8 mouse cellular contexts compared by ENCODE assay signal in the genomic region with DNA sequence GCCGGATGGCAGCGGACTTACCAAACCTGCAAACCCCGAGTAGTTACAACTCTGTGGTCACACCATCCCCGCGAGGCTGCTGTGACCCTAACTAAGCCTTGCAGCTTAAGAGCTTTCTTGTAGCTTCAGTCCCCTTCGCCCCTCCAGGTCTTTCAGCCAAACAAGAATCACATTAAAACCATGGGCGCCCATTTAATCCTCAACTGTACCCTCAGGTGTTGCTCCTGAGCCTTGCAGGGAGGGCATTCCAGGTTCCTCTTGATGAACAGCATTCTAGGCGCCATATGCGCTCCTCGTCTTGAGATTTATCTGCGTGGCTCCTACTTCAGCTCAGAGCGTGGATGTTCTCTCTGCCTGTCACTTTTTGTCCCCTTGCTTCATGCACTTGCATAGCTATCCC. TPM values are rescaled to one million over a fixed set of nuclear protein-coding genes. Genes with fewer than 3 reads are reported as not detected.
A peak's percentile ranks its signal among the peaks of the same experiment; 100 is the strongest.
DNase-seq lines count a peak whose midpoint lies in the region; ATAC-seq and TF ChIP-seq lines count a peak whose summit lies in the region.

No protein-coding gene starts in this region.

- peak overlapping the region; percentile 86 for H3K4me2 ChIP-seq in embryonic facial prominence, embryonic 12.5 days (replicated peaks)

- peaks cover 8% of the 10 kb centered on the region; the same call in 1 of the 2 replicates for H3K27me3 ChIP-seq in liver, adult 2 months (ENCODE audit: control insufficient read depth, insufficient read depth, low read length)
- H3K27me3 ChIP-seq in embryonic facial prominence, embryonic 12.5 days, result peaks cover 13% of the 10 kb centered on the region
- H3K27me3 ChIP-seq in limb, embryonic 10.5 days (ENCODE audit: low read depth, poor library complexity, severe bottlenecking), result peaks cover 45% of the 10 kb centered on the region

- WGBS in liver, adult 2 months, result 15% methylated on average over 12 of the region's 12 CpGs
- 7% methylated on average over 12 of the region's 12 CpGs for WGBS in embryonic facial prominence, embryonic 12.5 days
- 10% methylated on average over 12 of the region's 12 CpGs for WGBS in limb, embryonic 10.5 days
- 9% methylated on average over 12 of the region's 12 CpGs for WGBS in olfactory bulb, adult 2 months

- H3K36me3 ChIP-seq in liver, adult 2 months (ENCODE audit: control insufficient read depth, insufficient read depth, low read length), result no peaks in the 10 kb centered on the region
- H3K36me3 ChIP-seq in embryonic facial prominence, embryonic 12.5 days, result peaks cover 22% of the 10 kb centered on the region
- H3K36me3 ChIP-seq in limb, embryonic 10.5 days, result peaks cover 25% of the 10 kb centered on the region

- no peak for TF ChIP-seq POLR2A in liver, adult 2 months (IDR thresholded peaks at IDR 0.05; ENCODE audit: extremely low read depth, insufficient read depth, low read length)
- no peak for TF ChIP-seq POLR2A in olfactory bulb, adult 2 months (IDR thresholded peaks at IDR 0.05; ENCODE audit: insufficient read depth, low read depth, low read length)

- no peaks in the 10 kb centered on the region for H3K79me2 ChIP-seq in liver, adult 2 months (ENCODE audit: control insufficient read depth, insufficient read depth, low read length)

- peaks cover 3% of the 10 kb centered on the region; the same call in 1 of the 2 replicates for H3K4me1 ChIP-seq in liver, adult 2 months (ENCODE audit: control insufficient read depth, insufficient read depth, low read length)
- H3K4me1 ChIP-seq in embryonic facial prominence, embryonic 12.5 days, result peaks cover 23% of the 10 kb centered on the region
- H3K4me1 ChIP-seq in limb, embryonic 10.5 days, result peaks cover 17% of the 10 kb centered on the region
- H3K4me1 ChIP-seq in olfactory bulb, adult 2 months (ENCODE audit: control insufficient read depth, insufficient read depth, low read length), result peaks cover 9% of the 10 kb centered on the region

- no peak overlapping the region for H3K9ac ChIP-seq in liver, adult 2 months (ENCODE audit: low read depth, low read length)
- H3K9ac ChIP-seq in embryonic facial prominence, embryonic 12.5 days, result peak overlapping the region; percentile 61

- no peak for TF ChIP-seq CTCF in liver, adult 2 months (IDR thresholded peaks at IDR 0.05; ENCODE audit: low read depth, low read length)
- TF ChIP-seq CTCF in olfactory bulb, adult 2 months (IDR thresholded peaks at IDR 0.05; ENCODE audit: insufficient read depth, low read depth, low read length), result no peak

- no peaks in the 10 kb centered on the region for H3K9me3 ChIP-seq in embryonic facial prominence, embryonic 12.5 days
- H3K9me3 ChIP-seq in limb, embryonic 10.5 days (replicated peaks), result no peaks in the 10 kb centered on the region

- H3K27ac ChIP-seq in liver, adult 2 months (replicated peaks; ENCODE audit: insufficient read depth, low read depth, low read length), result no peak overlapping the region
- no peak overlapping the region for H3K27ac ChIP-seq in embryonic facial prominence, embryonic 12.5 days
- H3K27ac ChIP-seq in limb, embryonic 10.5 days, result peak overlapping the region; percentile 73
- no peak overlapping the region for H3K27ac ChIP-seq in olfactory bulb, adult 2 months (ENCODE audit: insufficient read depth, low read depth, low read length)

- ATAC-seq in embryonic facial prominence, embryonic 12.5 days (ENCODE audit: insufficient number of reproducible peaks, insufficient read depth, low FRiP score, low TSS enrichment), result no peak

- DNase-seq in liver, adult 2 months (ENCODE audit: extremely low read depth, low read depth, low spot score), result no peak
- DNase-seq in liver, result no peak
- no peak for DNase-seq in limb, embryonic 10.5 days (ENCODE audit: low spot score)
- no peak for DNase-seq in T-cell, adult 2 months (ENCODE audit: low spot score)
- no peak for DNase-seq in ovary, postnatal 10 days (ENCODE audit: low spot score)
- no peak for DNase-seq in frontal cortex, postnatal 25 days (ENCODE audit: low spot score in 2 of 2)

- peak overlapping the region; percentile 50; the same call in 1 of the 2 replicates for H3K4me3 ChIP-seq in liver, adult 2 months (ENCODE audit: insufficient read depth, low read depth, low read length)
- peak overlapping the region; percentile 65 for H3K4me3 ChIP-seq in embryonic facial prominence, embryonic 12.5 days
- peak overlapping the region; percentile 65 for H3K4me3 ChIP-seq in limb, embryonic 10.5 days
- peak overlapping the region; percentile 66 for H3K4me3 ChIP-seq in olfactory bulb, adult 2 months (ENCODE audit: insufficient read depth, low read depth, low read length)

RNA-seq across cellular contexts. Expression of gene B3gnt4, which starts 1.3 kb away (rescaled TPM):
- total RNA-seq in liver, adult 2 months (2014; rRNA removed), result not detected in 2 replicates
- polyA plus RNA-seq in liver, adult 2 months (2012; rRNA removed), result not detected in 2 replicates
- polyA plus RNA-seq in embryonic facial prominence, embryonic 12.5 days (2016; fragmentation: Nextera tagmentation; extraction: Ambion mirVana), result 1.3 and 2.2 TPM in 2 replicates
- 1.1 and 1.3 TPM in 2 replicates for polyA plus RNA-seq in limb, embryonic 10.5 days (2016; fragmentation: Nextera tagmentation; extraction: Ambion mirVana)
- not detected in 2 replicates for polyA plus RNA-seq in olfactory bulb, adult 2 months (2012; ENCODE audit: insufficient read depth, insufficient read length, low replicate concordance, missing spikeins)

RNA-seq across cellular contexts. Expression of gene Diablo, which starts 15.1 kb away (rescaled TPM):
- 28.1 and 32.8 TPM in 2 replicates for total RNA-seq in liver, adult 2 months (2014; rRNA removed)
- 25.9 and 31.4 TPM in 2 replicates for polyA plus RNA-seq in liver, adult 2 months (2012; rRNA removed)
- 121 and 125 TPM in 2 replicates for polyA plus RNA-seq in embryonic facial prominence, embryonic 12.5 days (2016; fragmentation: Nextera tagmentation; extraction: Ambion mirVana)
- polyA plus RNA-seq in limb, embryonic 10.5 days (2016; fragmentation: Nextera tagmentation; extraction: Ambion mirVana), result 120 and 122 TPM in 2 replicates
- polyA plus RNA-seq in olfactory bulb, adult 2 months (2012; ENCODE audit: insufficient read depth, insufficient read length, low replicate concordance, missing spikeins), result not detected in 2 replicates

RNA-seq across cellular contexts. Expression of gene Gm49027, which starts 16.4 kb away (rescaled TPM):
- total RNA-seq in liver, adult 2 months (2014; rRNA removed), result 0.07 TPM in 1 of 2 replicates, not detected in the other
- polyA plus RNA-seq in liver, adult 2 months (2012; rRNA removed), result 0.54 and 0.76 TPM in 2 replicates
- polyA plus RNA-seq in embryonic facial prominence, embryonic 12.5 days (2016; fragmentation: Nextera tagmentation; extraction: Ambion mirVana), result 1.5 and 3.4 TPM in 2 replicates
- not detected in 2 replicates for polyA plus RNA-seq in limb, embryonic 10.5 days (2016; fragmentation: Nextera tagmentation; extraction: Ambion mirVana)
- not detected in 2 replicates for polyA plus RNA-seq in olfactory bulb, adult 2 months (2012; ENCODE audit: insufficient read depth, insufficient read length, low replicate concordance, missing spikeins)

RNA-seq across cellular contexts. Expression of gene Il31, which starts 19.6 kb away (rescaled TPM):
- total RNA-seq in liver, adult 2 months (2014; rRNA removed), result not detected in 2 replicates
- not detected in 2 replicates for polyA plus RNA-seq in liver, adult 2 months (2012; rRNA removed)
- polyA plus RNA-seq in embryonic facial prominence, embryonic 12.5 days (2016; fragmentation: Nextera tagmentation; extraction: Ambion mirVana), result not detected in 2 replicates
- polyA plus RNA-seq in limb, embryonic 10.5 days (2016; fragmentation: Nextera tagmentation; extraction: Ambion mirVana), result not detected in 2 replicates
- polyA plus RNA-seq in olfactory bulb, adult 2 months (2012; ENCODE audit: insufficient read depth, insufficient read length, low replicate concordance, missing spikeins), result not detected in 2 replicates

RNA-seq across cellular contexts. Expression of gene Lrrc43, which starts 19.8 kb away (rescaled TPM):
- total RNA-seq in liver, adult 2 months (2014; rRNA removed), result not detected in 2 replicates
- not detected in 2 replicates for polyA plus RNA-seq in liver, adult 2 months (2012; rRNA removed)
- polyA plus RNA-seq in embryonic facial prominence, embryonic 12.5 days (2016; fragmentation: Nextera tagmentation; extraction: Ambion mirVana), result not detected in 2 replicates
- 0.08 TPM in 1 of 2 replicates, not detected in the other for polyA plus RNA-seq in limb, embryonic 10.5 days (2016; fragmentation: Nextera tagmentation; extraction: Ambion mirVana)
- polyA plus RNA-seq in olfactory bulb, adult 2 months (2012; ENCODE audit: insufficient read depth, insufficient read length, low replicate concordance, missing spikeins), result not detected in 2 replicates
